Mouse (Mus musculus): ENCODE measurements around the gene Olfr25. TPM values are rescaled to one million over a fixed set of nuclear protein-coding genes. Genes with fewer than 3 reads are reported as not detected.

Olfr25 gene
- not detected for total RNA-seq (2021)
- long read RNA-seq, result 0 reads

GRCm38 (mm10) chr9:38328760-38329159, at the start of gene Olfr25:
Gene Olfr25, plus strand, starts transcription at chr9:38329060.
- DNase-seq (ENCODE audit: low spot score in 2 of 2), result no peak

- no peak for DNase-seq (ENCODE audit: low spot score in 2 of 2)
These were observed 38.1 kb upstream of the Olfr25 start, which contains the start of gene Olfr896-ps1 for GRCm38 (mm10) chr9:38290807-38291206. Gene Olfr896-ps1, plus strand, starts transcription at chr9:38291107.

GRCm38 (mm10) chr9:38348111-38348510, 19.3 kb downstream of the Olfr25 start, which contains the start of gene Olfr898:
Gene Olfr898, plus strand, starts transcription at chr9:38348411.
- no peak for DNase-seq (ENCODE audit: low spot score in 2 of 2)

GRCm38 (mm10) chr9:38366596-38366995, 37.7 kb downstream of the Olfr25 start, which contains the start of gene Olfr250:
Gene Olfr250, plus strand, starts transcription at chr9:38366896.
- DNase-seq (ENCODE audit: low spot score in 2 of 2), result no peak

- no peak for DNase-seq (ENCODE audit: low spot score in 2 of 2)
These were observed 47.9 kb downstream of the Olfr25 start, which contains the start of gene Olfr251 for GRCm38 (mm10) chr9:38376786-38377185. Gene Olfr251, plus strand, starts transcription at chr9:38377086.

Other genes starting within 250 kb of the Olfr25 start
- not detected for gene Olfr887, start 245.0 kb upstream of the Olfr25 start, total RNA-seq (2021)
- not detected for gene Olfr888, start 220.9 kb upstream of the Olfr25 start, total RNA-seq (2021)
- not detected for gene Olfr889, start 213.9 kb upstream of the Olfr25 start, total RNA-seq (2021)
- not detected for gene Olfr890, start 186.5 kb upstream of the Olfr25 start, total RNA-seq (2021)
- not detected for gene Olfr891, start 148.2 kb upstream of the Olfr25 start, total RNA-seq (2021)
- gene Olfr893, start 120.7 kb upstream of the Olfr25 start, total RNA-seq (2021), result not detected
- gene Olfr894, start 111.0 kb upstream of the Olfr25 start, total RNA-seq (2021), result not detected
- gene Olfr143, start 76.3 kb upstream of the Olfr25 start, total RNA-seq (2021), result not detected
- gene Olfr895, start 61.2 kb upstream of the Olfr25 start, total RNA-seq (2021), result not detected
- not detected for gene Olfr896-ps1, start 38.0 kb upstream of the Olfr25 start, total RNA-seq (2021)
- not detected for gene Olfr898, start 19.4 kb downstream of the Olfr25 start, total RNA-seq (2021)
- gene Olfr250, start 37.8 kb downstream of the Olfr25 start, total RNA-seq (2021), result not detected
- gene Olfr251, start 48.0 kb downstream of the Olfr25 start, total RNA-seq (2021), result not detected
- gene Olfr147, start 72.6 kb downstream of the Olfr25 start, total RNA-seq (2021), result not detected
- not detected for gene Olfr901, start 100.4 kb downstream of the Olfr25 start, total RNA-seq (2021)
- not detected for gene Olfr902, start 118.6 kb downstream of the Olfr25 start, total RNA-seq (2021)
- gene Olfr904, start 134.1 kb downstream of the Olfr25 start, total RNA-seq (2021), result not detected
- gene Olfr905, start 142.0 kb downstream of the Olfr25 start, total RNA-seq (2021), result under 1 TPM in 1 of 2 experiments, not detected in 1; 0.07 TPM
- not detected for gene Olfr906, start 158.0 kb downstream of the Olfr25 start, total RNA-seq (2021)
- gene Olfr907, start 166.7 kb downstream of the Olfr25 start, total RNA-seq (2021), result not detected
- not detected for gene Olfr911-ps1, start 192.5 kb downstream of the Olfr25 start, total RNA-seq (2021)
- gene Olfr910, start 208.8 kb downstream of the Olfr25 start, total RNA-seq (2021), result not detected